Mouse (Mus musculus) neural tube, embryonic 12.5 days (tissue): ENCODE data around the gene Prss54. TPM values are rescaled to one million over a fixed set of nuclear protein-coding genes. Genes with fewer than 3 reads are reported as not detected.

ENCODE experiments used
- ATAC-seq: fragments of 200-750 bp; cut with Nextera tagmentation; 2 replicates; pipeline ENCODE4 v1.8.0; 2017; ENCODE audit warnings: low read depth, mild to moderate bottlenecking, moderate TSS enrichment, moderate library complexity; ENCODE audit not compliant: low FRiP score
- H3K27ac ChIP-seq: fragments of 300-500 bp; sonication (generic); 2 replicates; pipeline ENCODE4 v1.5.1; 2016
- H3K27me3 ChIP-seq: fragments of 300-500 bp; sonication (generic); replicated peaks from 2 replicates; pipeline ENCODE4 v1.6.1; 2016; ENCODE audit warnings: mild to moderate bottlenecking
- H3K36me3 ChIP-seq: fragments of 300-500 bp; sonication (generic); 2 replicates; pipeline ENCODE4 v1.6.1; 2016; ENCODE audit warnings: mild to moderate bottlenecking
- H3K4me1 ChIP-seq: fragments of 300-500 bp; sonication (generic); 2 replicates; pipeline ENCODE4 v1.6.1; 2016
- H3K4me2 ChIP-seq: fragments of 300-500 bp; sonication (generic); replicated peaks from 2 replicates; pipeline ENCODE4 v1.6.1; 2016; ENCODE audit warnings: mild to moderate bottlenecking
- H3K4me3 ChIP-seq: fragments of 300-500 bp; sonication (generic); 2 replicates; pipeline ENCODE4 v1.5.1; 2016
- H3K9ac ChIP-seq: fragments of 300-500 bp; sonication (generic); 2 replicates; pipeline ENCODE4 v1.6.1; 2016; ENCODE audit warnings: mild to moderate bottlenecking
- H3K9me3 ChIP-seq: fragments of 300-500 bp; sonication (generic); 2 replicates; pipeline ENCODE4 v1.6.1; 2016; ENCODE audit warnings: mild to moderate bottlenecking
- WGBS: fragments of 180-500 bp; shearing (Covaris S2); methylation state at CpG from one replicate; pipeline ENCODE4 v1.1.7; 2016; 5-methylcytosine and 5-hydroxymethylcytosine counted together
- polyA plus RNA-seq: library from polyadenylated mRNA; unstranded; fragments of >200 nt; fragmentation: Nextera tagmentation; extraction: Ambion mirVana; gene quantifications from 2 replicates; pipeline ENCODE4 v1.2.1, GENCODE M21; 2016

Prss54 gene
- polyA plus RNA-seq, 1 experiment from 2014 or later: not detected

- no peak overlapping the region; the same call in 1 of the 2 replicates for H3K4me2 ChIP-seq
- no peaks in the 10 kb centered on the region for H3K36me3 ChIP-seq
- H3K9me3 ChIP-seq: no peaks in the 10 kb centered on the region
- peaks cover 17% of the 10 kb centered on the region for H3K4me1 ChIP-seq
- H3K9ac ChIP-seq: no peak overlapping the region
- no peak overlapping the region for H3K4me3 ChIP-seq
- 62% methylated on average over 16 of the region's 16 CpGs for WGBS
- H3K27ac ChIP-seq: no peak overlapping the region
- peak; percentile 73 for ATAC-seq
- H3K27me3 ChIP-seq: no peaks in the 10 kb centered on the region
Observed at GRCm38 (mm10) chr8:95549871-95550829, 26.0 kb downstream of the Prss54 start.

- no peak overlapping the region for H3K27ac ChIP-seq
- 72% methylated on average over 8 of the region's 8 CpGs for whole genome bisulfite sequencing
- no peak overlapping the region for H3K4me2 ChIP-seq
- no peak for ATAC-seq
- H3K36me3 ChIP-seq: no peaks in the 10 kb centered on the region
- peaks cover 17% of the 10 kb centered on the region for H3K4me1 ChIP-seq
- no peaks in the 10 kb centered on the region for H3K27me3 ChIP-seq
- H3K9ac ChIP-seq: no peak overlapping the region
- no peaks in the 10 kb centered on the region for H3K9me3 ChIP-seq
- H3K4me3 ChIP-seq: no peak overlapping the region
Observed at GRCm38 (mm10) chr8:95547931-95548330, 28.2 kb downstream of the Prss54 start.

- 90% methylated on average over 4 of the region's 4 CpGs for WGBS
Observed at GRCm38 (mm10) chr8:95546986-95547385, 29.2 kb downstream of the Prss54 start.

GRCm38 (mm10) chr8:95545815-95546214 is 30.3 kb downstream of the Prss54 start:
- 0 out of 2 replicates have a peak, but pooled peaks have one; percentile 1 for ATAC-seq
- Histone ChIP-seq H3K36me3 (no peaks in the 10 kb centered on the region), H3K4me2 (no peak overlapping the region), H3K9ac (no peak overlapping the region), H3K27ac (no peak overlapping the region), H3K4me3 (no peak overlapping the region), H3K27me3 (no peaks in the 10 kb centered on the region), H3K4me1 (peaks cover 17% of the 10 kb centered on the region), H3K9me3 (no peaks in the 10 kb centered on the region)
- 85% methylated on average over 17 of the region's 17 CpGs for WGBS

More at GRCm38 (mm10) chr8:95546986-95547385, 29.2 kb downstream of the Prss54 start:
- H3K9me3 ChIP-seq: no peaks in the 10 kb centered on the region
- ATAC-seq: no peak
- H3K27me3 ChIP-seq: no peaks in the 10 kb centered on the region
- H3K4me2 ChIP-seq: no peak overlapping the region
- no peak overlapping the region for H3K4me3 ChIP-seq
- no peak overlapping the region for H3K27ac ChIP-seq
- no peaks in the 10 kb centered on the region for H3K36me3 ChIP-seq
- H3K9ac ChIP-seq: no peak overlapping the region
- peaks cover 17% of the 10 kb centered on the region for H3K4me1 ChIP-seq

- Histone ChIP-seq H3K36me3 (no peaks in the 10 kb centered on the region), H3K4me3 (no peak overlapping the region)
- ATAC-seq: no peak
Observed at GRCm38 (mm10) chr8:95543065-95543464, 33.1 kb downstream of the Prss54 start.

GRCm38 (mm10) chr8:95542191-95542590 is 33.9 kb downstream of the Prss54 start:
- Histone ChIP-seq H3K4me3 (no peak overlapping the region), H3K36me3 (no peaks in the 10 kb centered on the region), H3K9ac (no peak overlapping the region), H3K4me2 (no peak overlapping the region), H3K4me1 (peaks cover 8% of the 10 kb centered on the region; the same call in 1 of the 2 replicates), H3K27me3 (no peaks in the 10 kb centered on the region), H3K27ac (no peak overlapping the region), H3K9me3 (no peaks in the 10 kb centered on the region)
- no peak for ATAC-seq
- 88% methylated on average over 6 of the region's 6 CpGs for WGBS

More at GRCm38 (mm10) chr8:95543065-95543464, 33.1 kb downstream of the Prss54 start:
- H3K4me1 ChIP-seq: peaks cover 8% of the 10 kb centered on the region; the same call in 1 of the 2 replicates
- H3K27me3 ChIP-seq: no peaks in the 10 kb centered on the region
- H3K9ac ChIP-seq: no peak overlapping the region
- 73% methylated on average over 3 of the region's 3 CpGs for WGBS
- no peak overlapping the region for H3K27ac ChIP-seq
- no peak overlapping the region for H3K4me2 ChIP-seq
- H3K9me3 ChIP-seq: no peaks in the 10 kb centered on the region

GRCm38 (mm10) chr8:95539487-95539886 is 36.7 kb downstream of the Prss54 start:
- H3K4me1 ChIP-seq: no peaks in the 10 kb centered on the region
- no peaks in the 10 kb centered on the region for H3K9me3 ChIP-seq
- H3K4me3 ChIP-seq: no peak overlapping the region
- H3K27ac ChIP-seq: no peak overlapping the region
- 84% methylated on average over 5 of the region's 5 CpGs for WGBS
- no peak overlapping the region for H3K4me2 ChIP-seq
- H3K27me3 ChIP-seq: no peaks in the 10 kb centered on the region
- no peak for ATAC-seq
- H3K36me3 ChIP-seq: no peaks in the 10 kb centered on the region
- no peak overlapping the region for H3K9ac ChIP-seq

GRCm38 (mm10) chr8:95533584-95534387 is 42.4 kb downstream of the Prss54 start, which contains the start of gene Ccdc113:
Gene Ccdc113, plus strand, starts transcription at chr8:95534085.
- Histone ChIP-seq H3K27ac (no peak within 1 kb of the TSS; the same call in 1 of the 2 replicates), H3K4me3 (peak within 1 kb of the TSS; percentile 37), H3K4me2 (peak within 1 kb of the TSS; percentile 71), H3K27me3 (no peaks in the 10 kb centered on the region), H3K4me1 (0 out of 2 replicates have a peak, but pooled peaks cover 4% of the 10 kb centered on the region), H3K9ac (peak within 1 kb of the TSS; percentile 41; the same call in 1 of the 2 replicates), H3K9me3 (no peaks in the 10 kb centered on the region), H3K36me3 (no peaks in the 10 kb centered on the region)
- 10% methylated on average over 33 of the region's 33 CpGs for WGBS
- peak; percentile 82 for ATAC-seq

- 73% methylated on average over 4 of the region's 4 CpGs for WGBS
- Histone ChIP-seq H3K4me3 (no peak overlapping the region), H3K4me2 (no peak overlapping the region), H3K27ac (no peak overlapping the region), H3K9me3 (no peaks in the 10 kb centered on the region), H3K4me1 (0 out of 2 replicates have a peak, but pooled peaks cover 4% of the 10 kb centered on the region), H3K36me3 (no peaks in the 10 kb centered on the region), H3K9ac (no peak overlapping the region), H3K27me3 (no peaks in the 10 kb centered on the region)
- no peak for ATAC-seq
Observed at GRCm38 (mm10) chr8:95532206-95532605, 43.9 kb downstream of the Prss54 start.

GRCm38 (mm10) chr8:95528750-95529310 is 47.3 kb downstream of the Prss54 start:
- WGBS: 70% methylated on average over 9 of the region's 9 CpGs
- no peak for ATAC-seq

GRCm38 (mm10) chr8:95528194-95528593 is 47.9 kb downstream of the Prss54 start:
- H3K9ac ChIP-seq: no peak overlapping the region
- no peak for ATAC-seq
- no peaks in the 10 kb centered on the region for H3K27me3 ChIP-seq
- no peaks in the 10 kb centered on the region for H3K36me3 ChIP-seq
- no peak overlapping the region for H3K4me3 ChIP-seq
- H3K4me2 ChIP-seq: no peak overlapping the region
- H3K27ac ChIP-seq: no peak overlapping the region
- H3K9me3 ChIP-seq: no peaks in the 10 kb centered on the region
- H3K4me1 ChIP-seq: no peaks in the 10 kb centered on the region
- WGBS: 82% methylated on average over 10 of the region's 10 CpGs

More at GRCm38 (mm10) chr8:95528750-95529310, 47.3 kb downstream of the Prss54 start:
- Histone ChIP-seq H3K4me1 (0 out of 2 replicates have a peak, but pooled peaks cover under 1% of the 10 kb centered on the region), H3K27ac (no peak overlapping the region), H3K9me3 (no peaks in the 10 kb centered on the region), H3K27me3 (no peaks in the 10 kb centered on the region), H3K36me3 (no peaks in the 10 kb centered on the region), H3K4me2 (no peak overlapping the region), H3K9ac (no peak overlapping the region), H3K4me3 (no peak overlapping the region)
